Mouse (Mus musculus) WW6 (cell line): ENCODE data around the gene Nfib.
"Not testable (repeated sequence)": the region's sequence is repeated elsewhere in the genome, so short reads cannot be mapped to it uniquely, and the experiment has no call there.

Source experiments
- DNase-seq: peaks from one replicate; pipeline ENCODE4 v3.0.0-alpha.2; 2013; ENCODE audit warnings: low read depth, low spot score

Nfib gene

DNA sequence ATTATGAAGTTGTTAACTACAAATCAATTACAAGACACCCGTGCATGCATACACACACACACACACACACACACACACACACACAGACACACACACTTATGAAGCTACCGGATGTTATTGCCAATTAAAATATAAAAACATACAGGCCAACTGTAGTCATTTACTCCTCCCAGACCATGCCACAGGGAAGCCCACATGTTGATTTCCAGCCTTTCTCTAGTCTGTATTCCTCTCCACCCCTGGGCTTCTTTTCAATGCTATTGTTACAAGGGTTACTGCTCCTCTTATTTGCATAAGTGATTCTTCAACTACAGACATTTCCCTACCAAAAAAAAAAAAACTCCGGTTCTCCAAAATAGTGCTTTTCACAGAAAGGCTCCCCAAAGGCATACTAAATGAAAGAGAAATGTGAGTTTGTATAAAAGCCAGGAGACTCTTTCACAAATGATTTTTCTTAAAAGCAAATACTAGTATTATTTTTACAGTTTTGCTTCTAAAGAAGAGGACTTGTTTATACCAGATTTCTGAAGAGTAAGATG is 402.1 kb downstream of the Nfib start:
- no peak for DNase-seq

DNA sequence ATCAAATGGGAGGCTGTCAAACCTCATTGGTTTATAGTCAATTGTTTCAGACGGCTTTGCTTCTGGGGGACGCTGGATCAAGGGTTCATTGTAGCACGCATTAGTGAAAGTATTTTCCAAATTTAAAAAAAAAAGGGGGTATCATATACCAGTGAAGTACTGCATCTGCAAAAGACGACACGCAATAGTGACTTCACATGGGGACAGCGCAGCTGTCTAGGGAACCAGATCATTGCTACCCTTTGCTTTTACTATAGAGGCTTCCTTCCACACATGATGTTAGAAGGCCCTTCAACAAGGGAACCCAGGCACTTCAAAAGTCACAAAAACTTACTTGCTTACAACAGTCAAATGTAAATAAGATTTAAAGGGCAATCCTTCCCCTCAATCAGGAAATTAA is 402.6 kb downstream of the Nfib start:
- DNase-seq, result no peak

DNA sequence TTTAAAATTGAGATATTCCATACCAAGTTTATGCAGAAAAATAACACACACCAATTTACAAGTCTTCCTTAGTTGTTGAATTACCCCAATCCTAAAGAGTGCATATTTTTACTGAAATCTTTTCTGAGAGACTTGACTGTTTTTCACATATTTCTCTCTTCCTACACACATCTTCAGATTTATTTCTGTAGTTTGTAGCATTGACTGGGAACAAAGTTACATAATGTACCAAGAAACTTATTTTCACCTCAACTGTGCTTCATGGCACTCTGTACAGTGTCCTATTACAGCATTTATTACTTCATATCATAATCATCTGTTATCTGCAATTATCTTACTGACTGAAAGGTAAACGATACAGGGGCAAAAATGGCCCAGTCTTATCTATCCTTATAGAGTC is 406.9 kb downstream of the Nfib start:
- DNase-seq, result no peak

DNA sequence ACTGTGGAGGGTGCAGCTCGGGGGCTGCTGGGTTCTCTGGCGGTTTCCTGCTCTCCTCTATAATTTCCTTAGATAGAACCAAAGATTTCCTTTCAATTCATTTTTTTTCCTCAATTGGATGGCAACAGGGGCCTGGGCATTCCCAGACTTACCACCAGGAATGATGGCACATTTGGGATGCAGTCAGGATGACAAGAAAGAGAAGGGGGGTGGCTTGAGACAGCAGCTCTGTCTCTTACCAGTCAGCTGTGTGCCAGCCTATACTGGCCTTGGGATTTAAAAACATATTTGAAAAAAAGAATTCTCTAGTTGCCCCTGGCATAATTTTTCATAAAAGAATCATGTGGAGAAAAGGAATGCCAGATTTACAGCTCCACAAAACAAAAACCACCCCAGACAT is 408.0 kb downstream of the Nfib start:
- no peak for DNase-seq

DNA sequence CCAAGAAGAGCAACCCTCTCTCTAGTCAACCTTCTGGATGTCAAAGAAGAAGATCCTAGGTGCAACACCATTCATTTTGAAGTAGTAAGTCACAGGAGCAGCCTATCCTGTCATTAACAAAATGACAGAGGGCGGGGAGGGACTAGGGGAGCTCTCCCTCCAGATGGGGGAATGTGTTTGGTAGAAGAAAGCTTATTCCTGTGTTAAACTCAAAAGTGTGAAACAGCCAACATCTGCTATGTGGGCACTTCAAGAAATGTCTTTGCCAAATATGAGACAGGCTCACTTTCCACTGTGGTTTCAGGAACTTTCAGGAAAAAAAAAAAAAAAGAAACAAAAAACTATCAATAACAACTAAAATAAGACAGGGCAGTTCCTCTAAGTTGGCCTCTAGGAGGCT is 411.5 kb downstream of the Nfib start:
- no peak for DNase-seq

DNA sequence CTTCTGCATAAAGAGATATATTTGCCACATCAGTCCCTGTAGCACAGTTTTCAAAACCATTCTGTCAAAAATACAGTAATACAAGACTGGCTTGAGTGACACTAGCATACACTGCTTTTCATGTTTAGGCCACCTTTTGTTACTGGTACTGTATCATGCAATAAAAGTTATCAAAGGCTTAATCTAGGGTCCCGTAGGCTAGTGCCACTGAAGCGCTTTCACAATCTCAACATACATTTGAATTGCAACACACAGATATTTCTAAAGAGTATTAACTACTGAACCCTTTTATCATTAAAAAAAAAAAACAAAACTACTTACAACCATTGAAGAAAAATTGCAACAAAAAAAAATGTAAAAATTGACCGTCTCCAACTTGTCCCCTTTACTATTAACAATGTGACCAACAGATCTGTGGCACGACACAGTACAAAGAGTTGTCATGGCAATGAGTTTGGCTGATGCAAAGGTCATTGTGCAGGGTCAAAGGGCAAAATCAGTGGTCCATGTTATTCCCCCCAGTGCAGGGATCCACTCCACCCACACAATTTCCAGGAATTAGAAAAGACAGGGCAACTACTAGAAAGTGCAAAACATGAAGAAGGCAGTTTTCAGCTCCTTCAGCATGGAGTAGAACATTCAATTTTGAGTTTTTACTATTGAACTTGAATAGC is 414.2 kb downstream of the Nfib start:
- no peak for DNase-seq

DNA sequence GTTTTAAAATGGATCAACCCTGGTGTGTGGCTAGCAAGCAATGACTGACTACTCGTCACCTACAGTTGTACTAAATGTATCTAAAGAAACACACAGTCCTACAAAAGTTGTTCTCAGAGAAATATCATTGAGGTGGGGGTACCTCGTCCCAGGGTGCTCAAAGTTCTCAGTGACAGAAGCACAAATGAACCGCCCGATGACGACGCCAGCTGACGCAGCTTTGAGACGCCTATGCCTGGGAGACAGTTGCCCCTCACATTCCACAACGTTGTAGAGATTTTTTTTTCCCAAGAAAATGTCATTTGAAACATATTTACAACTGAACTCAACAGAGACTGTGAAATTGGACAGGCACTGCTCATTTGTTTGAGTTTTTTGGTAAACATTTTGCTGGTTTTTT is 414.9 kb downstream of the Nfib start:
- no peak for DNase-seq

DNA sequence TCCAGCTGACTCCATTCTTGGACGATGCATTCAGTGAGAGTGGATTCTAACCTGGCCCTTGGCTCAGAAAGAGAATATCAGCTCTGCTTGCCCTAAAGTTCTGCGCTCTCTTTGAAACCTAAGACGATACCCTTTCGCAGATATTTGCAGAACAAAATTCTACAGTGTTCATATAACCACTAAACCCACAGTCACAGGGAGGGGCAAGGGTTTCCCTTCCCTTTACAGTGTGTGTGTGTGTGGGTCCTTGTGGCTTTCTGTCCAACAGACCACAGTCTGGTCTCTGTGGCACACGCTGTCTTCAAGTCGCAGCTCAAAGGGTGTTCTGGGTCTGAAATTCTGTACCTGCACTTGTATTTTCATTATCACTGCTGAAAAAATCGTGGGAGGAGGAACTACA is 416.0 kb downstream of the Nfib start:
- no peak for DNase-seq

DNA sequence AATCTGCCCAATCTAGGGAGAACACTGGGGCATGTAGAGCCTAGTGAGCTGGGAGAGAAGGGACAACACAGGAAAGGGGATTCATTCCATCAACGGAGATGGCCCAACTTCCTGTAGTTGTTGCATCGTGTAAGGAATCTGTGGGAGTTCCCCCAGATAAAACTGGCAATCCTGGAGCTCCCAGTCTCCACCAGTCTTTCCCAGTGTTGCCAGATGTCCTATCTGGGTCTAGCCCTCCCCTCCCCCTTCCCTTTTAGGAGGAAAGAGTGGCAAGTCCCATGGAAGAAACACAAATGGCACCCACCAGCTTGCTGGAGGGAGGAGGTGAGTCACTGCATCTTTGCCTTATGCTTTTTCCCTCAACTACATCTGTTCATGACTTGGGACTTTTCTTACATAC is 417.4 kb downstream of the Nfib start:
- DNase-seq, result no peak

DNA sequence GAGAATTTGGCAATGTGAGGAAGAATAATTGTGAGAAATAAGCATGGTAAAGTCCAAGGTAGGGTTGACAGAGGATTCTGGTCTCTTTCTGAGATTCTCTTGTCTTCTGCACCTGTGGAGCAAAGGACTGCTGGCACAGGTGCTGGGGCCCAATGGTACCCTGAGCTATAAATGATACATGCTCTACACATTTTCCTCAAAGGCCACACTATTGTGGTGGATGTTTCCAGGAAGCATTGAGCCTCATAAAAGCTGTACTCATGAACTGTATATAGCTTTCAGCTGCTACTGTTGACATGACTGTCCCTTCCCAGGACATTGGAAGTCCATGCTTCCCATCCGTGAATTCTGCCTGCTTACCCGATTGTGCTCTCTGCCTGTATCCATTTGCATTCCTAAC is 418.1 kb downstream of the Nfib start:
- DNase-seq, result no peak

DNA sequence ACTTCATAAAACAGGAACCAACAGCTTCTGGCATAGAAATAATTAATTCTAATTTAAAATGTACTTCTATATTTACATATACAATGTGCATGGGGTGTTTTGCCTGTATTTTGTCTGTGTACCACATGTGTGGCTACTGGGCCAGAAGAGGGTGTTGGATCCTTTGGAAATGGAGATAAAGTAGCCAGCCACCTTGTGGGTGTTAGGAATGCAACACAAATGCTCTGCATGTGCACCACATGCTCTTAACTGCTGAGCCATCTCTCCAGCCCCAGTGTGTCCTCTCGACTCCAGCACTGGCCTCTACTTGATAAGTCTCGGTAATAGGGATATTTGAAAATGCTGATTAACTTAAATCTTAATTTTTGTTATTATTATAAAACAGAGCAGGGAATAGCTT is 418.6 kb downstream of the Nfib start:
- no peak for DNase-seq

DNA sequence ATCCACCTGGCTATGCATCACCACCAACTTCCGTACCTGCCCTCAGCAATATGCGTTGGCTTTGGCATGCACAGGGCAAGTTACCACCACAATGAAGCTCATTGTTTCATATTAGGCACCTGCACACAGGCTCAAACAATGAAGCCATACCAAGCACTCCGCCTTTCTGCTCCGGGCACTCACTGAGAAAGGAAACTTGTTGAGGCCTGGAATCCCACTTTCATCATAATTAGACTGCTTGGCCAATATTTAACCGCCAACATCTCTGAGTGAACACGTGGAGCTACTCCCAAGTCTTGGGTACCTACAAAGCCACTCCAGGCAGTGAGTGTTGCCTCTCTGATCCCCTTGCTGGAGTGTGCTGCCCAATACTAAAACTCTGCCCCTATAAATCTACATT is 422.0 kb downstream of the Nfib start:
- DNase-seq, result no peak

DNA sequence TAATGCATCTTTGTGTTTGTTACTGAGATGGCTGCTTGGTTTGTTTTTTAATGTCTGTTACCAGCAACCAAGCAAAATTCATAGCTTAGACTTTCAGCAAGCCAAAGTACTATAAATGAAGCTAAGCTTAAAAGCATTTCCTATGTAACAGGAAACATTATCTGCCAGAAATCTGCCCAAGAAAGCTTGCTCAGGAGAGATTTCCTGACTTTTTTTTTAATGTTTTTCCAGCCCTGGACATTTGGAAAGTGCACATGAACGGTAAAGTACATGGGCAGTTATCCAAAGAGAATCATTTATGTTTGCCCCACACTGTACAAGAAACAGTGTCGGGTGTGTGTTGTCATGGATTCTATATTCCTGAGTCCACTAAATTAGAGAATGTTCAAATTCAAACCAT is 429.6 kb downstream of the Nfib start:
- no peak for DNase-seq

DNA sequence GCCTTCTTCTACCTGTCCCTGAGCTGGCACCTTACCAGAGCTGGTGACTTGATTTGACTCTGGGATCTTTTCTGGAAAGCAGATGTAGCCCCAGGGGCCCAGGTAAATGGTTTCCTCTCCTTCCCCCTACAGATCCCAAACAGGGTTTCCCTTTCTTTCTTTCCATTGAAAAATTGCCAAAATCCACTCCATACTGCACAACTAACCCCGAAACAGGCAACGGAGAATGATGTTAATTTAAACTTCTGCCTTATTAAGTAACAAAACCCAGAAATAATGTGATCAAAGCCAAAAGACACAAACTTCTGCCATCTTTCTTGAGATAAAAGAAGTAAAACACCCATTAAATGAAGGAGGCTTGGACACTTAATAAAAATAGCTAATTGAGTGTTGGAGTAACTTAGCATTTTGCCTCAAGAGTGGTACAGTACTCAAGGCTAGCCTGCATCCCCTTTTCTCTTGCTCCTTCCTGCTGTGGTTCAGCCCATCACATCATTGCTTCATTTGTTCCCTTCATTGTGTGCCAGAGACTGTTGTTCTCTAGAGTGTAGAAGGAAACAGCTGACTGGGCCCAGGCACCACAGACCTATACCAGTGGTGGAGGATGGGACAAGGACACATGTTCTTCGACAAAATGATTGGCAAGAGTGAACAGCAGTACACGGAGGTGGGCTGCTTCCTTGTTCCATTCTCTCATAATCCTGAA is 432.3 kb downstream of the Nfib start:
- DNase-seq, result no peak

DNA sequence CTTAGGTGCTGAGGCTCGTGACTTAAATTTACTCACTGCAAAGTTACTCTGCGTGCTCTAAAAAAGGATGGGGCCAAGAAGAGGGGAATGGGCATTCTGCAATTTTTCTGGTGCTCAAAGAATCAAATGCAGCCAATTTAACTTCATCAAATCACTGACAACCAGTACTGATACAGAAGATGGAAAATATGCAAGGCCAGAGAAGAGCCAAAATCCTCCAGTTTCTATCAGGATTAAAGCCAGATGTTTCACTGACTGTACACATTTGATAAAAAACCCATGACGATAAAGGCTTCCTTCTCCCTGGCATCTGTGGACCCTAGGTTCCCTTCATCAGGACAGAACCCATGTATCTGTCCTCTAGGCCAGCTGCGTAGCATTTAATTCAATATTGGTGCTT is 433.5 kb downstream of the Nfib start:
- DNase-seq, result no peak

DNA sequence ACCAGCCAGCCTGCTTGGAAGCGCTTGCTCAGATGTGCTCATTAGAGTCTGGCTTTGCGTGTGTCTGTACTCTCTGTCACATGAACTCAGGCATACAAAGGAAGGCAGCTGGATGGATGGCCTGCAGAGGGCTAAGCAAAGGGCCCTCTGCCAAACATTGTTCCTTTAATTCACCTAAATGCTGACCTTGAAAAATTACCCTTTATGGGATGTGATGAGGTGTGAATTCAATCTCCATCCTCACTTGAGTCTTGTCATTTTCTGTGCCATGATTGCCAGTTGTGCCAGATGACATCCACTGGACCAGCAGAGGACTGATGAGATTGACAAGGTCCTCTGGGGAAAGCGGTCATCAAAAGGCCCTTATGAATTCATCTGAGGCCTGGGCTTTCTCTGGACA is 434.0 kb downstream of the Nfib start:
- no peak for DNase-seq

DNA sequence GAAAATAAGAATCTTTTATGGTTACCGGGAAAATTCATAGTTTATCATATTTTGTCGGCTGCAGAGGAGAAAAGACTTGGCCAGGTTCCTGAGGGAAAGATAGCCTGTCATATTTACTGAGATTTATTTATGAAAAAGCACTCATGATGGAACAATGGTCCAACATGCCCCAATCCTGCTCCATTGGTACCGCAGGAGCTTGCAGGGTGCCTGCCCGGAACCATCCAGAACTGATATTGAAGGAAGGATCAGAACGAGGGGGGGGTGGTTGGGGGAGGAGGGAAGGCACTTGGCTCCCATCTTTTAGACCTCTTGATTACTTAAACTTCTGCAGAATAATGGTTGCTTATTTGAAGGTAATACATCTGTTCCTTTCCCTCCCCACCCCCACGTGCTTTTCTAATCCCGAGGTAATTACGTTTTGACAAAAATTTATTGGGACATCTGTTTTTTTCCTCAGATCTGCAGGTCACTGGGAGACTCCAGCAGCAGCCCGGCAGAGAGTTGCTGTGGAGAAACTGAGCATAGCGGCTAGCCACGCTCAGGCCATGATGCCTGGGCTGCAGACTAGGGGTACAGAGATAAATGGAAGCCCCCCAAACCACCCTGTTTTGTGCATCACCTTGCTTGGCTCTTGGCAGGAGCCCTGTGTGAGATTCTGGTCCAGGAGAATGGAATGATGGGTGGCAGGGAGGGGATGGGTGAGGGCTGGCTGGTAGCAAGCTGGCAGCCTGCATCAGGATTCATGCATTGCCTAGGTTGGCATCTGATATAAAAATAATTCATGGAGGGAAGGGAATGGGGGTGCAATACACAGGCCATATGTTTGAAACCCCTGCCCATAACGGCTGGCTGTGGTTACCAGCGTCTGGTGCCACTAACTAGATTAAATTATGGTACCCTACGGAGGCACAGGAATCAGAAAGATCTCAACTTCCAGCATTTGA is 437.4 kb downstream of the Nfib start:
- no peak for DNase-seq

DNA sequence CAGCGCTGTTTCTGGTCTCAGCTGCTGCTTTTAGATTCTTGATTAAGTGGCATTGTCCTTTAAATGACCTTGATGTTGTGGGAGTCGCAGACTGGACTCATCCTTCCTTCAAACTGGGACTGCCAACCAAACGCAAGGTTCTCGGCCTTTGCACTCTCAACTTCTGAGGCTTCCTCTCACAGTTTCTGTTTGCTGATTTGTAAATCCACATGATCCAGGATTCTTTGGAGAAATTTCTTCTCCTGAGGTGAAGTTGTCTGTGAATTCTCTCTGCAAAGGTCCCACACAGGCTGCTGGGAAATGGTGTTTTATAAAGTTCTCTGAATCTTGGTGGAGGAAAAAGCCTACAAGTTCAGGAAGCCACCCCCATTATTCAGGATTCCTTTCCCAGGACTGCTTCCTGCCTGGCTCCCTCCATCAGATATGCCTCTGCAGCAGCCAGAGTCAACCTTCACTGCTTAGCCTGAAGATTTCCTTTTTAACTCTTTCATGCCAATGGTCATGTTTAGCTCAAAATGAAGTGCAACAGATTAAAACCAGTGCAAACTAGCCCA is 439.4 kb downstream of the Nfib start:
- DNase-seq, result no peak

DNA sequence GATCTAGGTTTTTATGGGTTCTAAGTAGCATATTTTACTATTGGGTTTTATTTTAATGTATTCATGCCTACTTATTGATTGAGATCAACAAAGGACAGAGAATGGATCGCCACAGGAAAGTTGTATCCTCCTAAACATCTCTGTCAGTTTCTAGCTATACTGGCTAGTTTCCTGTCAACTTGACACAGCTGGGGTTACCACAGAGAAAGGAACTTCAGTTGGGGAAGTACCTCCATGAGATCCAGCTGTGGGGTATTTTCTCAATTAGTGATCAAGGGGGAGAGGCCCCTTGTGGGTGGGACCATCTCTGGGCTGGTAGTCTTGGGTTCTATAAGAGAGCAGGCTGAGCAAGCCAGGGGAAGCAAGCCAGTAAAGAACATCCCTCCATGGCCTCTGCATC is 447.0 kb downstream of the Nfib start:
- not testable (repeated sequence) for DNase-seq

DNA sequence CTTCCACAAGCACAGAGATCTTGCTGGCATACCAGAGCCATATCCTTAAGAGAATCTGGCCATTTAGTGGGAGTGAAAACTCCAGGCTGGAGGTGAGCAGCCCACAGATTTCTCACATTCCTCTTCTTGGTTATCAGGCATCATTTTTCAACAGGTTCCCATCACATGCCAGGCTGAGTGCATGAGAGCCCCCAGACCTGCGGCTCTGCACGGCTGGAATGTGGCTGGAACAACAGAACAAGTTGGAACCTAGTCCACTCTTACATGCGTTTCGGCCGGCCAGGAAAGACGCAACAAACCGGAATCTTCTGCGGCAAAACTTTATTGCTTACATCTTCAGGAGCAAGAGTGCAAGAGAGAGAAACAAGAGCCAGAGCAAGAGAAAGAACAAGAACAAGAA is 453.5 kb downstream of the Nfib start:
- DNase-seq, result no peak

DNA sequence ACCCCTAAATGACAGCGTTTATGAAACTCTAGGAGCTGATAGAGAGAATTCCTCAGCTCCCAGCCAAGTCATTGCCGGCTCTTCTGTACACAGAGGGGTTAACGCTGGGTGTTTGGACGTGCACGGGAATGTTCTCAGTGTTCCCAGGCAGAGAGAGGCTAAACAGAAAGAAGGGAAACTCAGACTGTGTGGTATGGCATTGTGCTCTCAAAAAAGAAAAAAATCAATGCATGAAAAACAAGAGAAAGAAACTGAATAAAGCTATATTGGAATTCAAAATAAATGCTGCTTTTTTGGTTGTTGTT is 455.2 kb downstream of the Nfib start:
- DNase-seq, result no peak
